12 mouse cellular contexts compared by ENCODE assay signal in genomic region chr2:101751236-101751922, GRCm38 (mm10).
DNase-seq lines count a peak whose midpoint lies in the region; ATAC-seq and TF ChIP-seq lines count a peak whose summit lies in the region.
"Had no signal": no experiment of that assay in that cellular context is flagged by ENCODE, and none has a peak within 500 bp of the region (broad histone marks: within the 10 kb centered on the region; RNA-seq: fewer than 3 reads in every experiment).

No protein-coding gene starts in this region.

- H3K27ac ChIP-seq in heart, postnatal 0 days (ENCODE audit: low read depth) = peak overlapping the region; percentile 58; the same call in 1 of the 2 replicates
- peak overlapping the region; percentile 68 for H3K27ac ChIP-seq in lung, postnatal 0 days (ENCODE audit: low read length)
- H3K27ac ChIP-seq in limb, embryonic 13.5 days = peak overlapping the region; percentile 63
- H3K27ac ChIP-seq: neural tube, embryonic 13.5 days had no signal

- 0 out of 2 replicates have a peak, but pooled peaks cover 9% of the 10 kb centered on the region for H3K4me1 ChIP-seq in heart, postnatal 0 days (ENCODE audit: control insufficient read depth, insufficient read depth)
- H3K4me1 ChIP-seq in lung, postnatal 0 days (ENCODE audit: insufficient read depth, low read depth, low read length) = peaks cover 15% of the 10 kb centered on the region
- H3K4me1 ChIP-seq in limb, embryonic 13.5 days = peaks cover 50% of the 10 kb centered on the region

- ATAC-seq in heart, postnatal 0 days (ENCODE audit: insufficient read depth, low read depth) = peak; percentile 60; the same call in 1 of the 2 replicates
- peak; percentile 46 for ATAC-seq in lung, postnatal 0 days
- ATAC-seq in limb, embryonic 13.5 days (ENCODE audit: low FRiP score, low read depth) = peak; percentile 86

- no peak overlapping the region for H3K9ac ChIP-seq in heart, postnatal 0 days (replicated peaks; ENCODE audit: low read depth, low read length)
- H3K9ac ChIP-seq in lung, postnatal 0 days (replicated peaks; ENCODE audit: low read depth) = no peak overlapping the region
- no peak overlapping the region for H3K9ac ChIP-seq in limb, embryonic 13.5 days
- H3K9ac ChIP-seq: neural tube, embryonic 13.5 days had no signal

- peak; percentile 19 for DNase-seq in heart, postnatal 0 days (ENCODE audit: low spot score)
- DNase-seq in heart, adult 18-20 months = no peak
- DNase-seq in lung, postnatal 0 days (ENCODE audit: low spot score) = peak; percentile 33
- no peak for DNase-seq in lung, adult 18-20 months
- DNase-seq in embryo, embryonic 10.5 days (ENCODE audit: low spot score) = peak; percentile 67
- DNase-seq in right cerebral cortex, postnatal 10 days (ENCODE audit: low spot score in 2 of 2) = no peak
- DNase-seq in cerebellum, adult 8-10 months = no peak
- DNase-seq: cerebellum, postnatal 36 days; gastrocnemius, postnatal 25 days; layer of hippocampus, adult 9-11 months had no signal

- no peak overlapping the region for H3K4me3 ChIP-seq in heart, postnatal 0 days (ENCODE audit: low read depth, low read length)
- no peak overlapping the region for H3K4me3 ChIP-seq in lung, postnatal 0 days (ENCODE audit: low read depth, low read length)
- H3K4me3 ChIP-seq in limb, embryonic 13.5 days = no peak overlapping the region
- H3K4me3 ChIP-seq: neural tube, embryonic 13.5 days had no signal

- no peaks in the 10 kb centered on the region for H3K36me3 ChIP-seq in heart, postnatal 0 days (replicated peaks; ENCODE audit: control insufficient read depth, insufficient read depth, low read length)
- no peaks in the 10 kb centered on the region for H3K36me3 ChIP-seq in lung, postnatal 0 days (ENCODE audit: insufficient read depth, low read length)
- H3K36me3 ChIP-seq in limb, embryonic 13.5 days = peaks cover 2% of the 10 kb centered on the region; the same call in 1 of the 2 replicates
- H3K36me3 ChIP-seq: neural tube, embryonic 13.5 days had no signal

- no peak overlapping the region for H3K4me2 ChIP-seq in heart, postnatal 0 days (ENCODE audit: low read depth, low read length)
- H3K4me2 ChIP-seq in lung, postnatal 0 days (replicated peaks; ENCODE audit: low read depth, low read length) = no peak overlapping the region
- no peak overlapping the region for H3K4me2 ChIP-seq in limb, embryonic 13.5 days (replicated peaks)
- H3K4me2 ChIP-seq: neural tube, embryonic 13.5 days had no signal

- TF ChIP-seq CTCF in heart, postnatal 0 days (IDR thresholded peaks at IDR 0.05; ENCODE audit: low read depth) = no peak
- no peak for TF ChIP-seq CTCF in lung, postnatal 0 days (IDR thresholded peaks at IDR 0.05)

- H3K9me3 ChIP-seq in heart, postnatal 0 days (replicated peaks; ENCODE audit: control insufficient read depth, low read length) = no peaks in the 10 kb centered on the region
- no peaks in the 10 kb centered on the region for H3K9me3 ChIP-seq in lung, postnatal 0 days (ENCODE audit: low read length)
- no peaks in the 10 kb centered on the region for H3K9me3 ChIP-seq in limb, embryonic 13.5 days
- H3K9me3 ChIP-seq: neural tube, embryonic 13.5 days had no signal

- TF ChIP-seq EP300 in heart, postnatal 0 days (IDR thresholded peaks at IDR 0.05; ENCODE audit: low read depth) = no peak
- TF ChIP-seq EP300 in lung, postnatal 0 days (IDR thresholded peaks at IDR 0.05) = no peak; the same call in 1 of the 2 replicates

- H3K27me3 ChIP-seq in heart, postnatal 0 days (ENCODE audit: control insufficient read depth, insufficient read depth, low read length) = no peaks in the 10 kb centered on the region
- H3K27me3 ChIP-seq in lung, postnatal 0 days (replicated peaks; ENCODE audit: insufficient read depth, low read length) = no peaks in the 10 kb centered on the region
- H3K27me3 ChIP-seq in limb, embryonic 13.5 days = no peaks in the 10 kb centered on the region
- H3K27me3 ChIP-seq: neural tube, embryonic 13.5 days had no signal

- 29% methylated on average over 4 of the region's 4 CpGs for WGBS in heart, postnatal 0 days
- 33% methylated on average over 4 of the region's 4 CpGs for WGBS in lung, postnatal 0 days
- 18% methylated on average over 4 of the region's 4 CpGs for WGBS in limb, embryonic 13.5 days

Comparison
In these comparisons a context has a peak if more than half of its experiments do, and no peak if none do; other contexts are left out.
1. DNase-seq: peak in heart, postnatal 0 days (single experiment), lung, postnatal 0 days (single experiment) and embryo, embryonic 10.5 days (single experiment); none in heart, adult 18-20 months (0 of 2), lung, adult 18-20 months (0 of 2), right cerebral cortex, postnatal 10 days (0 of 2) and cerebellum, adult 8-10 months (single experiment).
2. Peak in every context shown above with its lines, with median percentiles within 50 percentile points of each other: ATAC-seq and H3K27ac ChIP-seq.